Mouse (Mus musculus) left cerebral cortex, adult 18-20 months (tissue): Measurements from ENCODE around the gene Ttll11. TPM values are rescaled to one million over a fixed set of nuclear protein-coding genes. Genes with fewer than 3 reads are reported as not detected.

Experiments
- DNase-seq, 2 experiments: peaks; one replicate each; pipeline ENCODE4 v3.0.0; 2021 to 2022; ENCODE audit warnings: low spot score in 2 of 2, mixed read lengths in 1 of 2
- total RNA-seq, 2 experiments: library from RNA; stranded (reverse); gene quantifications; 2 replicates each; pipeline ENCODE4 v1.2.3; 2021

Gene Ttll11
- total RNA-seq, 2 experiments from 2014 or later = 41.1 to 42.7 TPM

- peak; percentile 57 to 70 for DNase-seq
Observed at GRCm38 (mm10) chr2:35906174-35906798, 73.4 kb downstream of the Ttll11 start.

- DNase-seq = no peak
Observed at GRCm38 (mm10) chr2:35900845-35901244, 78.9 kb downstream of the Ttll11 start.

GRCm38 (mm10) chr2:35899712-35900111 is 80.0 kb downstream of the Ttll11 start:
- DNase-seq = no peak

- DNase-seq = no peak
Observed at GRCm38 (mm10) chr2:35899135-35899474, 80.6 kb downstream of the Ttll11 start.

GRCm38 (mm10) chr2:35898425-35899134 is 81.1 kb downstream of the Ttll11 start:
- no peak for DNase-seq

GRCm38 (mm10) chr2:35897125-35897524 is 82.6 kb downstream of the Ttll11 start:
- DNase-seq = peak; percentile 17 to 37

- DNase-seq = no peak
Observed at GRCm38 (mm10) chr2:35894512-35894911, 85.2 kb downstream of the Ttll11 start.

GRCm38 (mm10) chr2:35890635-35891034 is 89.1 kb downstream of the Ttll11 start:
- no peak for DNase-seq

- no peak for DNase-seq
Observed at GRCm38 (mm10) chr2:35889776-35890175, 89.9 kb downstream of the Ttll11 start.

GRCm38 (mm10) chr2:35884296-35884695 is 95.4 kb downstream of the Ttll11 start:
- no peak for DNase-seq

- DNase-seq = no peak
Observed at GRCm38 (mm10) chr2:35882336-35882987, 97.3 kb downstream of the Ttll11 start.

GRCm38 (mm10) chr2:35881896-35882295 is 97.8 kb downstream of the Ttll11 start:
- no peak for DNase-seq

GRCm38 (mm10) chr2:35880362-35880761 is 99.4 kb downstream of the Ttll11 start:
- DNase-seq = no peak

GRCm38 (mm10) chr2:35879887-35880286 is 99.8 kb downstream of the Ttll11 start:
- no peak for DNase-seq

- DNase-seq = no peak
Observed at GRCm38 (mm10) chr2:35878506-35878905, 101.2 kb downstream of the Ttll11 start.

GRCm38 (mm10) chr2:35875572-35875971 is 104.1 kb downstream of the Ttll11 start:
- DNase-seq = no peak

GRCm38 (mm10) chr2:35874421-35874820 is 105.3 kb downstream of the Ttll11 start:
- DNase-seq = no peak

GRCm38 (mm10) chr2:35869165-35869564 is 110.5 kb downstream of the Ttll11 start:
- DNase-seq = no peak

- no peak for DNase-seq
Observed at GRCm38 (mm10) chr2:35863284-35863683, 116.4 kb downstream of the Ttll11 start.

- DNase-seq = no peak
Observed at GRCm38 (mm10) chr2:35861185-35861584, 118.5 kb downstream of the Ttll11 start.

- DNase-seq = no peak
Observed at GRCm38 (mm10) chr2:35860394-35860744, 119.3 kb downstream of the Ttll11 start.

- no peak for DNase-seq
Observed at GRCm38 (mm10) chr2:35859708-35860393, 119.9 kb downstream of the Ttll11 start.
